Mouse (Mus musculus): ENCODE results near the gene Lif. TPM values are rescaled to one million over a fixed set of nuclear protein-coding genes. Genes with fewer than 3 reads are reported as not detected.

Gene Lif
- polyA plus RNA-seq, 1 experiment from 2014 or later, result 0.57 TPM

- 87% methylated on average over 11 of the region's 11 CpGs for WGBS
Measured at GRCm38 (mm10) chr11:4271544-4271943, 14.2 kb downstream of the Lif start.

GRCm38 (mm10) chr11:4276411-4276861 is 19.1 kb downstream of the Lif start:
- no peak overlapping the region for H3K9ac ChIP-seq (replicated peaks; ENCODE audit: low read depth)
- TF ChIP-seq EP300 (IDR thresholded peaks at IDR 0.05) (no peak), CTCF (IDR thresholded peaks at IDR 0.05) (no peak)
- no peak overlapping the region for H3K27ac ChIP-seq (ENCODE audit: low read length)
- WGBS, result 43% methylated on average over 11 of the region's 11 CpGs
- H3K27me3 ChIP-seq (replicated peaks; ENCODE audit: insufficient read depth, low read length), result no peaks in the 10 kb centered on the region
- H3K4me3 ChIP-seq (ENCODE audit: low read depth, low read length), result no peak overlapping the region
- no peak overlapping the region for H3K4me2 ChIP-seq (replicated peaks; ENCODE audit: low read depth, low read length)
- no peaks in the 10 kb centered on the region for H3K9me3 ChIP-seq (ENCODE audit: low read length)
- H3K4me1 ChIP-seq (ENCODE audit: insufficient read depth, low read depth, low read length), result no peaks in the 10 kb centered on the region
- ATAC-seq (peak; percentile 89), DNase-seq (ENCODE audit: low spot score) (peak; percentile 58)
- H3K36me3 ChIP-seq (ENCODE audit: insufficient read depth, low read length), result no peaks in the 10 kb centered on the region

More at GRCm38 (mm10) chr11:4271544-4271943, 14.2 kb downstream of the Lif start:
- Histone ChIP-seq H3K4me2 (replicated peaks; ENCODE audit: low read depth, low read length) (no peak overlapping the region), H3K27ac (ENCODE audit: low read length) (no peak overlapping the region), H3K27me3 (replicated peaks; ENCODE audit: insufficient read depth, low read length) (peaks cover 14% of the 10 kb centered on the region), H3K9ac (replicated peaks; ENCODE audit: low read depth) (no peak overlapping the region), H3K36me3 (ENCODE audit: insufficient read depth, low read length) (no peaks in the 10 kb centered on the region), H3K4me3 (ENCODE audit: low read depth, low read length) (no peak overlapping the region), H3K9me3 (ENCODE audit: low read length) (no peaks in the 10 kb centered on the region), H3K4me1 (ENCODE audit: insufficient read depth, low read depth, low read length) (0 out of 2 replicates have a peak, but pooled peaks cover 3% of the 10 kb centered on the region)
- no peak for ATAC-seq
- TF ChIP-seq EP300 (IDR thresholded peaks at IDR 0.05), result no peak
- TF ChIP-seq CTCF (IDR thresholded peaks at IDR 0.05), result no peak
- no peak for DNase-seq (ENCODE audit: low spot score)

- Histone ChIP-seq H3K9ac (replicated peaks; ENCODE audit: low read depth) (no peak overlapping the region), H3K4me2 (replicated peaks; ENCODE audit: low read depth, low read length) (no peak overlapping the region), H3K36me3 (ENCODE audit: insufficient read depth, low read length) (no peaks in the 10 kb centered on the region), H3K27me3 (replicated peaks; ENCODE audit: insufficient read depth, low read length) (no peaks in the 10 kb centered on the region), H3K9me3 (ENCODE audit: low read length) (no peaks in the 10 kb centered on the region), H3K27ac (ENCODE audit: low read length) (no peak overlapping the region), H3K4me1 (ENCODE audit: insufficient read depth, low read depth, low read length) (no peaks in the 10 kb centered on the region), H3K4me3 (ENCODE audit: low read depth, low read length) (no peak overlapping the region)
- no peak for TF ChIP-seq CTCF (IDR thresholded peaks at IDR 0.05)
- no peak for TF ChIP-seq EP300 (IDR thresholded peaks at IDR 0.05)
- ATAC-seq (no peak), DNase-seq (ENCODE audit: low spot score) (no peak)
- WGBS, result 47% methylated on average over 7 of the region's 7 CpGs
Measured at GRCm38 (mm10) chr11:4279909-4280308, 22.6 kb downstream of the Lif start.

GRCm38 (mm10) chr11:4281852-4282251 is 24.5 kb downstream of the Lif start:
- TF ChIP-seq CTCF (IDR thresholded peaks at IDR 0.05) (no peak), EP300 (IDR thresholded peaks at IDR 0.05) (no peak)
- Histone ChIP-seq H3K27me3 (replicated peaks; ENCODE audit: insufficient read depth, low read length) (no peaks in the 10 kb centered on the region), H3K9ac (replicated peaks; ENCODE audit: low read depth) (no peak overlapping the region), H3K4me3 (ENCODE audit: low read depth, low read length) (no peak overlapping the region), H3K4me2 (replicated peaks; ENCODE audit: low read depth, low read length) (no peak overlapping the region), H3K9me3 (ENCODE audit: low read length) (no peaks in the 10 kb centered on the region), H3K27ac (ENCODE audit: low read length) (no peak overlapping the region), H3K36me3 (ENCODE audit: insufficient read depth, low read length) (no peaks in the 10 kb centered on the region), H3K4me1 (ENCODE audit: insufficient read depth, low read depth, low read length) (no peaks in the 10 kb centered on the region)
- ATAC-seq, result no peak
- 64% methylated on average over 6 of the region's 6 CpGs for WGBS
- peak; percentile 53 for DNase-seq (ENCODE audit: low spot score)

GRCm38 (mm10) chr11:4283627-4284026 is 26.3 kb downstream of the Lif start:
- no peaks in the 10 kb centered on the region for H3K36me3 ChIP-seq (ENCODE audit: insufficient read depth, low read length)
- H3K4me3 ChIP-seq (ENCODE audit: low read depth, low read length), result no peak overlapping the region
- no peak overlapping the region for H3K4me2 ChIP-seq (replicated peaks; ENCODE audit: low read depth, low read length)
- H3K4me1 ChIP-seq (ENCODE audit: insufficient read depth, low read depth, low read length), result no peaks in the 10 kb centered on the region
- ATAC-seq, result peak; percentile 82
- DNase-seq (ENCODE audit: low spot score), result peak; percentile 78
- H3K27me3 ChIP-seq (replicated peaks; ENCODE audit: insufficient read depth, low read length), result no peaks in the 10 kb centered on the region
- no peak for TF ChIP-seq EP300 (IDR thresholded peaks at IDR 0.05)
- TF ChIP-seq CTCF (IDR thresholded peaks at IDR 0.05), result no peak
- whole genome bisulfite sequencing, result 11% methylated on average over 4 of the region's 4 CpGs
- no peak overlapping the region for H3K27ac ChIP-seq (ENCODE audit: low read length)
- no peaks in the 10 kb centered on the region for H3K9me3 ChIP-seq (ENCODE audit: low read length)
- H3K9ac ChIP-seq (replicated peaks; ENCODE audit: low read depth), result no peak overlapping the region

GRCm38 (mm10) chr11:4289280-4289679 is 31.9 kb downstream of the Lif start:
- no peaks in the 10 kb centered on the region for H3K36me3 ChIP-seq (ENCODE audit: insufficient read depth, low read length)
- H3K27me3 ChIP-seq (replicated peaks; ENCODE audit: insufficient read depth, low read length), result no peaks in the 10 kb centered on the region
- H3K27ac ChIP-seq (ENCODE audit: low read length), result no peak overlapping the region
- DNase-seq (ENCODE audit: low spot score) (no peak), ATAC-seq (no peak)
- no peaks in the 10 kb centered on the region for H3K9me3 ChIP-seq (ENCODE audit: low read length)
- WGBS, result 41% methylated on average over 3 of the region's 3 CpGs
- H3K9ac ChIP-seq (replicated peaks; ENCODE audit: low read depth), result no peak overlapping the region
- no peaks in the 10 kb centered on the region for H3K4me1 ChIP-seq (ENCODE audit: insufficient read depth, low read depth, low read length)
- TF ChIP-seq CTCF (IDR thresholded peaks at IDR 0.05), result no peak
- no peak for TF ChIP-seq EP300 (IDR thresholded peaks at IDR 0.05)
- H3K4me2 ChIP-seq (replicated peaks; ENCODE audit: low read depth, low read length), result no peak overlapping the region
- H3K4me3 ChIP-seq (ENCODE audit: low read depth, low read length), result no peak overlapping the region

- 63% methylated on average over 6 of the region's 6 CpGs for WGBS
Measured at GRCm38 (mm10) chr11:4291639-4292038, 34.3 kb downstream of the Lif start.

More at GRCm38 (mm10) chr11:4291639-4292038, 34.3 kb downstream of the Lif start:
- no peak overlapping the region for H3K4me3 ChIP-seq (ENCODE audit: low read depth, low read length)
- H3K4me1 ChIP-seq (ENCODE audit: insufficient read depth, low read depth, low read length), result no peaks in the 10 kb centered on the region
- ATAC-seq, result no peak
- TF ChIP-seq EP300 (IDR thresholded peaks at IDR 0.05), result no peak
- no peak for TF ChIP-seq CTCF (IDR thresholded peaks at IDR 0.05)
- H3K27ac ChIP-seq (ENCODE audit: low read length), result no peak overlapping the region
- no peak overlapping the region for H3K4me2 ChIP-seq (replicated peaks; ENCODE audit: low read depth, low read length)
- DNase-seq (ENCODE audit: low spot score), result no peak
- H3K36me3 ChIP-seq (ENCODE audit: insufficient read depth, low read length), result no peaks in the 10 kb centered on the region
- no peaks in the 10 kb centered on the region for H3K27me3 ChIP-seq (replicated peaks; ENCODE audit: insufficient read depth, low read length)
- H3K9me3 ChIP-seq (ENCODE audit: low read length), result no peaks in the 10 kb centered on the region
- no peak overlapping the region for H3K9ac ChIP-seq (replicated peaks; ENCODE audit: low read depth)
